Mouse (Mus musculus): ENCODE results near the gene Igf2bp2. TPM values are rescaled to one million over a fixed set of nuclear protein-coding genes. Genes with fewer than 3 reads are reported as not detected.
A peak's percentile ranks its signal among the peaks of the same experiment; 100 is the strongest.

Gene Igf2bp2
- polyA plus RNA-seq, 1 experiment: 3.5 TPM

- no peak overlapping the region for H3K4me3 ChIP-seq (ENCODE audit: insufficient read depth, low read depth, low read length)
- H3K27ac ChIP-seq (replicated peaks; ENCODE audit: low read depth, low read length): no peak overlapping the region
- H3K4me1 ChIP-seq (ENCODE audit: control insufficient read depth, insufficient read depth, insufficient read length, low read length): peaks cover 2% of the 10 kb centered on the region; the same call in 1 of the 2 replicates
Observed at GRCm38 (mm10) chr16:22100067-22100466, 63.0 kb downstream of the Igf2bp2 start.

GRCm38 (mm10) chr16:22097659-22098058, 65.4 kb downstream of the Igf2bp2 start:
- Histone ChIP-seq H3K4me1 (ENCODE audit: control insufficient read depth, insufficient read depth, insufficient read length, low read length) (peaks cover 2% of the 10 kb centered on the region; the same call in 1 of the 2 replicates), H3K4me3 (ENCODE audit: insufficient read depth, low read depth, low read length) (no peak overlapping the region), H3K27ac (replicated peaks; ENCODE audit: low read depth, low read length) (no peak overlapping the region)

GRCm38 (mm10) chr16:22095751-22096150, 67.3 kb downstream of the Igf2bp2 start:
- peaks cover 2% of the 10 kb centered on the region; the same call in 1 of the 2 replicates for H3K4me1 ChIP-seq (ENCODE audit: control insufficient read depth, insufficient read depth, insufficient read length, low read length)
- H3K4me3 ChIP-seq (ENCODE audit: insufficient read depth, low read depth, low read length): no peak overlapping the region
- no peak overlapping the region for H3K27ac ChIP-seq (replicated peaks; ENCODE audit: low read depth, low read length)

GRCm38 (mm10) chr16:22091255-22091783, 71.8 kb downstream of the Igf2bp2 start:
- Histone ChIP-seq H3K4me3 (ENCODE audit: insufficient read depth, low read depth, low read length) (no peak overlapping the region), H3K27ac (replicated peaks; ENCODE audit: low read depth, low read length) (no peak overlapping the region), H3K4me1 (ENCODE audit: control insufficient read depth, insufficient read depth, insufficient read length, low read length) (peaks cover 2% of the 10 kb centered on the region; the same call in 1 of the 2 replicates)

GRCm38 (mm10) chr16:22085411-22085810, 77.7 kb downstream of the Igf2bp2 start:
- H3K4me3 ChIP-seq (ENCODE audit: insufficient read depth, low read depth, low read length): no peak overlapping the region

GRCm38 (mm10) chr16:22080125-22080710, 82.9 kb downstream of the Igf2bp2 start:
- Histone ChIP-seq H3K27ac (replicated peaks; ENCODE audit: low read depth, low read length) (no peak overlapping the region), H3K4me3 (ENCODE audit: insufficient read depth, low read depth, low read length) (no peak overlapping the region), H3K4me1 (ENCODE audit: control insufficient read depth, insufficient read depth, insufficient read length, low read length) (no peaks in the 10 kb centered on the region)

More at GRCm38 (mm10) chr16:22085411-22085810, 77.7 kb downstream of the Igf2bp2 start:
- H3K4me1 ChIP-seq (ENCODE audit: control insufficient read depth, insufficient read depth, insufficient read length, low read length): no peaks in the 10 kb centered on the region
- H3K27ac ChIP-seq (replicated peaks; ENCODE audit: low read depth, low read length): no peak overlapping the region

- Histone ChIP-seq H3K4me3 (ENCODE audit: insufficient read depth, low read depth, low read length) (no peak overlapping the region), H3K4me1 (ENCODE audit: control insufficient read depth, insufficient read depth, insufficient read length, low read length) (no peaks in the 10 kb centered on the region), H3K27ac (replicated peaks; ENCODE audit: low read depth, low read length) (no peak overlapping the region)
Observed at GRCm38 (mm10) chr16:22076620-22076941, 86.5 kb downstream of the Igf2bp2 start.

- peak overlapping the region; percentile 52 for H3K27ac ChIP-seq (replicated peaks; ENCODE audit: low read depth, low read length)
- no peak overlapping the region for H3K4me3 ChIP-seq (ENCODE audit: insufficient read depth, low read depth, low read length)
- H3K4me1 ChIP-seq (ENCODE audit: control insufficient read depth, insufficient read depth, insufficient read length, low read length): no peaks in the 10 kb centered on the region
Observed at GRCm38 (mm10) chr16:22075829-22076619, 87.1 kb downstream of the Igf2bp2 start.

GRCm38 (mm10) chr16:22075067-22075466, 88.0 kb downstream of the Igf2bp2 start:
- H3K4me3 ChIP-seq (ENCODE audit: insufficient read depth, low read depth, low read length): no peak overlapping the region
- no peak overlapping the region for H3K27ac ChIP-seq (replicated peaks; ENCODE audit: low read depth, low read length)
- no peaks in the 10 kb centered on the region for H3K4me1 ChIP-seq (ENCODE audit: control insufficient read depth, insufficient read depth, insufficient read length, low read length)

GRCm38 (mm10) chr16:22071361-22071760, 91.7 kb downstream of the Igf2bp2 start:
- no peak overlapping the region for H3K4me3 ChIP-seq (ENCODE audit: insufficient read depth, low read depth, low read length)
- no peak overlapping the region for H3K27ac ChIP-seq (replicated peaks; ENCODE audit: low read depth, low read length)
- no peaks in the 10 kb centered on the region for H3K4me1 ChIP-seq (ENCODE audit: control insufficient read depth, insufficient read depth, insufficient read length, low read length)

- H3K27ac ChIP-seq (replicated peaks; ENCODE audit: low read depth, low read length): 0 out of 2 replicates have a peak overlapping the region, but pooled peaks have one; percentile 21
- H3K4me1 ChIP-seq (ENCODE audit: control insufficient read depth, insufficient read depth, insufficient read length, low read length): no peaks in the 10 kb centered on the region
- H3K4me3 ChIP-seq (ENCODE audit: insufficient read depth, low read depth, low read length): no peak overlapping the region
Observed at GRCm38 (mm10) chr16:22067406-22067805, 95.7 kb downstream of the Igf2bp2 start.

- Histone ChIP-seq H3K4me3 (ENCODE audit: insufficient read depth, low read depth, low read length) (no peak overlapping the region), H3K27ac (replicated peaks; ENCODE audit: low read depth, low read length) (no peak overlapping the region), H3K4me1 (ENCODE audit: control insufficient read depth, insufficient read depth, insufficient read length, low read length) (no peaks in the 10 kb centered on the region)
Observed at GRCm38 (mm10) chr16:22065536-22065935, 97.6 kb downstream of the Igf2bp2 start.

- H3K27ac ChIP-seq (replicated peaks; ENCODE audit: low read depth, low read length): no peak overlapping the region
- H3K4me1 ChIP-seq (ENCODE audit: control insufficient read depth, insufficient read depth, insufficient read length, low read length): no peaks in the 10 kb centered on the region
- no peak overlapping the region for H3K4me3 ChIP-seq (ENCODE audit: insufficient read depth, low read depth, low read length)
Observed at GRCm38 (mm10) chr16:22062284-22062683, 100.8 kb downstream of the Igf2bp2 start.

GRCm38 (mm10) chr16:22061555-22062160, 101.4 kb downstream of the Igf2bp2 start:
- Histone ChIP-seq H3K27ac (replicated peaks; ENCODE audit: low read depth, low read length) (no peak overlapping the region), H3K4me3 (ENCODE audit: insufficient read depth, low read depth, low read length) (no peak overlapping the region), H3K4me1 (ENCODE audit: control insufficient read depth, insufficient read depth, insufficient read length, low read length) (no peaks in the 10 kb centered on the region)

GRCm38 (mm10) chr16:22060416-22060815, 102.7 kb downstream of the Igf2bp2 start:
- H3K27ac ChIP-seq (replicated peaks; ENCODE audit: low read depth, low read length): no peak overlapping the region
- no peaks in the 10 kb centered on the region for H3K4me1 ChIP-seq (ENCODE audit: control insufficient read depth, insufficient read depth, insufficient read length, low read length)
- H3K4me3 ChIP-seq (ENCODE audit: insufficient read depth, low read depth, low read length): no peak overlapping the region

All from brown adipose tissue, adult 24 weeks (tissue).